Mouse (Mus musculus): ENCODE data around the gene Gabrr1. TPM values are rescaled to one million over a fixed set of nuclear protein-coding genes. Genes with fewer than 3 reads are reported as not detected.

The Gabrr1 gene
- not detected in 2 replicates for polyA plus RNA-seq (2012; rRNA removed)

GRCm38 (mm10) chr4:33132221-33132620, at the start of gene Gabrr1:
Gene Gabrr1, plus strand, starts transcription at chr4:33132521.

GRCm38 (mm10) chr4:33189735-33190036, 57.4 kb downstream of the Gabrr1 start, which contains the start of gene Pm20d2:
Gene Pm20d2, minus strand, starts transcription at chr4:33189737.

GRCm38 (mm10) chr4:33208881-33209841, 76.8 kb downstream of the Gabrr1 start, which contains the start of gene Srsf12:
Gene Srsf12, plus strand, starts transcription at chr4:33208991.

Other genes starting within 250 kb of the Gabrr1 start
- gene Ankrd6, start 181.7 kb upstream of the Gabrr1 start, polyA plus RNA-seq (2012; rRNA removed) = 0.45 and 0.53 TPM in 2 replicates
- gene Rragd, start 149.5 kb upstream of the Gabrr1 start, polyA plus RNA-seq (2012; rRNA removed) = 0.85 and 1.0 TPM in 2 replicates
- gene Ube2j1, start 101.1 kb upstream of the Gabrr1 start, polyA plus RNA-seq (2012; rRNA removed) = 11.7 and 12.4 TPM in 2 replicates
- 0.05 TPM in 2 replicates for gene Gabrr2, start 69.5 kb upstream of the Gabrr1 start, polyA plus RNA-seq (2012; rRNA removed)
- gene Pm20d2, start 57.2 kb downstream of the Gabrr1 start, polyA plus RNA-seq (2012; rRNA removed) = 0.03 and 0.10 TPM in 2 replicates
- gene Srsf12, start 76.5 kb downstream of the Gabrr1 start, polyA plus RNA-seq (2012; rRNA removed) = 0.08 and 0.10 TPM in 2 replicates
- gene Pnrc1, start 157.6 kb downstream of the Gabrr1 start, polyA plus RNA-seq (2012; rRNA removed) = 38.2 and 39.8 TPM in 2 replicates
- 2.7 and 2.8 TPM in 2 replicates for gene Rngtt, start 177.8 kb downstream of the Gabrr1 start, polyA plus RNA-seq (2012; rRNA removed)

All from liver, embryonic 18 days (tissue).